Mouse (Mus musculus) neural tube, embryonic 15.5 days (tissue): Measurements from ENCODE around the gene Abcc1. TPM values are rescaled to one million over a fixed set of nuclear protein-coding genes. Genes with fewer than 3 reads are reported as not detected.
A peak's percentile ranks its signal among the peaks of the same experiment; 100 is the strongest.

Experiments used
- ATAC-seq: fragments of 200-750 bp; cut with Nextera tagmentation; 2 replicates; pipeline ENCODE4 v1.8.0; 2017; ENCODE audit warnings: mild to moderate bottlenecking, moderate TSS enrichment, moderate library complexity; ENCODE audit not compliant: low FRiP score
- H3K27ac ChIP-seq: fragments of 300-500 bp; sonication (generic); replicated peaks from 2 replicates; pipeline ENCODE4 v1.5.1; 2015; ENCODE audit warnings: mild to moderate bottlenecking, inconsistent platforms
- H3K27me3 ChIP-seq: fragments of 300-500 bp; sonication (generic); replicated peaks from 2 replicates; pipeline ENCODE4 v1.6.1; 2015; ENCODE audit warnings: inconsistent platforms
- H3K36me3 ChIP-seq: fragments of 300-500 bp; sonication (generic); 2 replicates; pipeline ENCODE4 v1.6.1; 2015; ENCODE audit warnings: inconsistent platforms
- H3K4me1 ChIP-seq: fragments of 300-500 bp; sonication (generic); 2 replicates; pipeline ENCODE4 v1.6.1; 2015; ENCODE audit warnings: inconsistent platforms
- H3K4me2 ChIP-seq: fragments of 300-500 bp; sonication (generic); 2 replicates; pipeline ENCODE4 v1.6.1; 2015; ENCODE audit warnings: inconsistent platforms, mild to moderate bottlenecking, moderate library complexity
- H3K4me3 ChIP-seq: fragments of 300-500 bp; sonication (generic); replicated peaks from 2 replicates; pipeline ENCODE4 v1.5.1; 2015; ENCODE audit warnings: mild to moderate bottlenecking, inconsistent platforms
- H3K9ac ChIP-seq: fragments of 300-500 bp; sonication (generic); replicated peaks from 2 replicates; pipeline ENCODE4 v1.6.1; 2015; ENCODE audit warnings: mild to moderate bottlenecking, inconsistent platforms
- H3K9me3 ChIP-seq: fragments of 300-500 bp; sonication (generic); replicated peaks from 2 replicates; pipeline ENCODE4 v1.6.1; 2016; ENCODE audit warnings: inconsistent platforms
- WGBS: fragments of 180-500 bp; shearing (Covaris S2); methylation state at CpG from one replicate; pipeline ENCODE4 v1.1.7; 2015; ENCODE audit warnings: mixed read lengths; 5-methylcytosine and 5-hydroxymethylcytosine counted together
- polyA plus RNA-seq: library from polyadenylated mRNA; unstranded; fragments of >200 nt; fragmentation: Nextera tagmentation; extraction: Ambion mirVana; gene quantifications from 2 replicates; pipeline ENCODE4 v1.2.1, GENCODE M21; 2015

Abcc1 gene
- 8.8 and 10.1 TPM in 2 replicates for polyA plus RNA-seq

GRCm38 (mm10) chr16:14361362-14362098, at the start of gene Abcc1:
Abcc1 (plus strand) TSS chr16:14361558.
- WGBS = under 1% methylated on average over 60 of the region's 64 CpGs
- Histone ChIP-seq H3K27ac (peak within 1 kb of the TSS; percentile 76), H3K36me3 (no peaks in the 10 kb centered on the region), H3K4me2 (peak within 1 kb of the TSS; percentile 93), H3K27me3 (no peaks in the 10 kb centered on the region), H3K4me3 (peak within 1 kb of the TSS; percentile 83), H3K4me1 (peaks cover 23% of the 10 kb centered on the region), H3K9ac (peak within 1 kb of the TSS; percentile 81), H3K9me3 (no peaks in the 10 kb centered on the region)
- ATAC-seq = peak; percentile 99

- Histone ChIP-seq H3K4me3 (no peak overlapping the region), H3K27ac (no peak overlapping the region), H3K9ac (no peak overlapping the region), H3K36me3 (peaks cover 44% of the 10 kb centered on the region), H3K4me1 (peaks cover 22% of the 10 kb centered on the region), H3K9me3 (no peaks in the 10 kb centered on the region), H3K4me2 (no peak overlapping the region), H3K27me3 (no peaks in the 10 kb centered on the region)
- no peak for ATAC-seq
- WGBS = 94% methylated on average over 7 of the region's 7 CpGs
These were observed 48.4 kb upstream of the Abcc1 start for GRCm38 (mm10) chr16:14312914-14313313.

- Histone ChIP-seq H3K9me3 (no peaks in the 10 kb centered on the region), H3K36me3 (peaks cover 17% of the 10 kb centered on the region), H3K27me3 (peaks cover 4% of the 10 kb centered on the region), H3K4me1 (peaks cover 24% of the 10 kb centered on the region), H3K4me3 (peak within 1 kb of the TSS; percentile 68), H3K4me2 (peak within 1 kb of the TSS; percentile 71), H3K27ac (peak within 1 kb of the TSS; percentile 93), H3K9ac (peak within 1 kb of the TSS; percentile 72)
- 5% methylated on average over 51 of the region's 51 CpGs for WGBS
- peak; percentile 100 for ATAC-seq
These were observed 44.2 kb upstream of the Abcc1 start, which contains the start of gene Fopnl for GRCm38 (mm10) chr16:14316884-14317876. Fopnl (minus strand) TSS chr16:14317405.

GRCm38 (mm10) chr16:14319681-14320080, 41.7 kb upstream of the Abcc1 start:
- Histone ChIP-seq H3K27me3 (peaks cover 4% of the 10 kb centered on the region), H3K4me1 (peaks cover 19% of the 10 kb centered on the region), H3K4me3 (no peak overlapping the region), H3K27ac (no peak overlapping the region), H3K36me3 (no peaks in the 10 kb centered on the region), H3K9ac (no peak overlapping the region), H3K9me3 (no peaks in the 10 kb centered on the region), H3K4me2 (no peak overlapping the region)
- ATAC-seq = no peak
- 91% methylated on average over 3 of the region's 3 CpGs for WGBS

GRCm38 (mm10) chr16:14320494-14320893, 40.9 kb upstream of the Abcc1 start:
- no peak overlapping the region for H3K27ac ChIP-seq
- ATAC-seq = no peak
- H3K4me2 ChIP-seq = no peak overlapping the region
- WGBS = 65% methylated on average over 1 of the region's 1 CpGs
- peaks cover 4% of the 10 kb centered on the region for H3K27me3 ChIP-seq
- H3K4me1 ChIP-seq = peaks cover 16% of the 10 kb centered on the region
- no peak overlapping the region for H3K9ac ChIP-seq
- H3K36me3 ChIP-seq = no peaks in the 10 kb centered on the region
- no peaks in the 10 kb centered on the region for H3K9me3 ChIP-seq
- no peak overlapping the region for H3K4me3 ChIP-seq

- Histone ChIP-seq H3K4me1 (no peaks in the 10 kb centered on the region), H3K4me2 (no peak overlapping the region)
These were observed 33.2 kb upstream of the Abcc1 start for GRCm38 (mm10) chr16:14328156-14328555.

GRCm38 (mm10) chr16:14344967-14345366, 16.4 kb upstream of the Abcc1 start:
- ATAC-seq = no peak
- WGBS = 72% methylated on average over 3 of the region's 3 CpGs
- H3K9me3 ChIP-seq = no peaks in the 10 kb centered on the region

More at GRCm38 (mm10) chr16:14328156-14328555, 33.2 kb upstream of the Abcc1 start:
- no peak overlapping the region for H3K9ac ChIP-seq
- 83% methylated on average over 1 of the region's 1 CpGs for WGBS
- H3K9me3 ChIP-seq = no peaks in the 10 kb centered on the region
- no peak for ATAC-seq
- H3K4me3 ChIP-seq = no peak overlapping the region
- H3K27me3 ChIP-seq = no peaks in the 10 kb centered on the region
- H3K27ac ChIP-seq = no peak overlapping the region
- H3K36me3 ChIP-seq = no peaks in the 10 kb centered on the region

GRCm38 (mm10) chr16:14351571-14351970, 9.8 kb upstream of the Abcc1 start:
- H3K27ac ChIP-seq = no peak overlapping the region
- H3K27me3 ChIP-seq = no peaks in the 10 kb centered on the region

More at GRCm38 (mm10) chr16:14344967-14345366, 16.4 kb upstream of the Abcc1 start:
- H3K9ac ChIP-seq = no peak overlapping the region
- H3K27me3 ChIP-seq = no peaks in the 10 kb centered on the region
- no peak overlapping the region for H3K4me2 ChIP-seq
- no peaks in the 10 kb centered on the region for H3K4me1 ChIP-seq
- H3K4me3 ChIP-seq = no peak overlapping the region
- no peak overlapping the region for H3K27ac ChIP-seq
- H3K36me3 ChIP-seq = no peaks in the 10 kb centered on the region

GRCm38 (mm10) chr16:14352234-14352633, 9.1 kb upstream of the Abcc1 start:
- H3K9ac ChIP-seq = no peak overlapping the region
- H3K36me3 ChIP-seq = no peaks in the 10 kb centered on the region
- no peak for ATAC-seq
- no peak overlapping the region for H3K4me3 ChIP-seq
- H3K27ac ChIP-seq = no peak overlapping the region
- no peaks in the 10 kb centered on the region for H3K4me1 ChIP-seq
- no peaks in the 10 kb centered on the region for H3K9me3 ChIP-seq
- WGBS = 80% methylated on average over 3 of the region's 3 CpGs
- H3K27me3 ChIP-seq = no peaks in the 10 kb centered on the region
- no peak overlapping the region for H3K4me2 ChIP-seq

More at GRCm38 (mm10) chr16:14351571-14351970, 9.8 kb upstream of the Abcc1 start:
- ATAC-seq = no peak
- Histone ChIP-seq H3K4me3 (no peak overlapping the region), H3K9ac (no peak overlapping the region), H3K4me2 (no peak overlapping the region), H3K4me1 (no peaks in the 10 kb centered on the region), H3K36me3 (no peaks in the 10 kb centered on the region), H3K9me3 (no peaks in the 10 kb centered on the region)

- Histone ChIP-seq H3K4me1 (no peaks in the 10 kb centered on the region), H3K36me3 (no peaks in the 10 kb centered on the region), H3K9ac (no peak overlapping the region), H3K9me3 (no peaks in the 10 kb centered on the region), H3K27me3 (no peaks in the 10 kb centered on the region), H3K4me2 (no peak overlapping the region), H3K27ac (no peak overlapping the region), H3K4me3 (no peak overlapping the region)
- ATAC-seq = no peak
- 72% methylated on average over 5 of the region's 5 CpGs for WGBS
These were observed 8.7 kb upstream of the Abcc1 start for GRCm38 (mm10) chr16:14352663-14353062.

GRCm38 (mm10) chr16:14357859-14358258, 3.5 kb upstream of the Abcc1 start:
- no peak overlapping the region for H3K4me3 ChIP-seq
- H3K9ac ChIP-seq = no peak overlapping the region
- H3K36me3 ChIP-seq = no peaks in the 10 kb centered on the region
- ATAC-seq = no peak
- H3K4me1 ChIP-seq = peaks cover 16% of the 10 kb centered on the region
- H3K27me3 ChIP-seq = no peaks in the 10 kb centered on the region
- H3K9me3 ChIP-seq = no peaks in the 10 kb centered on the region
- no peak overlapping the region for H3K27ac ChIP-seq
- 82% methylated on average over 2 of the region's 2 CpGs for WGBS
- no peak overlapping the region for H3K4me2 ChIP-seq
